Mouse (Mus musculus): Measurements from ENCODE around the gene Atp10a. TPM values are rescaled to one million over a fixed set of nuclear protein-coding genes. Genes with fewer than 3 reads are reported as not detected.

Gene Atp10a
- polyA plus RNA-seq, 1 experiment: 9.9 TPM

GRCm38 (mm10) chr7:58709306-58709705, 53.3 kb downstream of the Atp10a start:
- Histone ChIP-seq H3K4me3 (ENCODE audit: low read depth, low read length) (no peak overlapping the region), H3K36me3 (ENCODE audit: control insufficient read depth, insufficient read depth, low read length, poor library complexity, severe bottlenecking) (no peaks in the 10 kb centered on the region), H3K9ac (ENCODE audit: low read depth, poor library complexity, severe bottlenecking) (no peak overlapping the region), H3K27ac (ENCODE audit: insufficient read depth, low read length) (no peak overlapping the region), H3K27me3 (ENCODE audit: control insufficient read depth, insufficient read depth, low read length, poor library complexity, severe bottlenecking) (no peaks in the 10 kb centered on the region), H3K4me1 (ENCODE audit: control insufficient read depth, insufficient read depth, low read length) (no peaks in the 10 kb centered on the region), H3K9me3 (replicated peaks; ENCODE audit: control insufficient read depth, insufficient read depth, low read length, poor library complexity, severe bottlenecking) (no peaks in the 10 kb centered on the region)
- no peak for TF ChIP-seq CTCF (IDR thresholded peaks at IDR 0.05; ENCODE audit: low read depth, low read length)

DNA sequence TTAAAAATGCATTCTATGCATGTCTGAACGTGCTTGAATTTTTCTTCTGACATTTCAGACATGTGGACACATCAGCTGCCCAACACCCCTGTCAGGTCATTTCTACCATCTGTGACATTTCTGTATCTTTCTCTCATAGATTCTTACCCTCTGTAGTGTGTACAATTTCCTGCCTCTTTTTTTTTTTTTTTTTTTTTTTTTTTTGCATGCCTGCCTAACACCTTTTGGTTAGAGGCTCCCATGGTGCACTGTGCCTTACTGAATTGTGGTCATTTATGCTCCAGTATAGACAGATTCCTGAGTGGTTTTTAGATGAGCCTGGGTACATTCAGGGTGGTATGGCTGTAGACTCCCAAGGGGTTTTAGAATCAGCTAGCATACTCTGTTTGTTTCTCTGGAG, 54.3 kb downstream of the Atp10a start:
- H3K27me3 ChIP-seq (ENCODE audit: control insufficient read depth, insufficient read depth, low read length, poor library complexity, severe bottlenecking): no peaks in the 10 kb centered on the region
- no peak overlapping the region for H3K4me3 ChIP-seq (ENCODE audit: low read depth, low read length)
- H3K9me3 ChIP-seq (replicated peaks; ENCODE audit: control insufficient read depth, insufficient read depth, low read length, poor library complexity, severe bottlenecking): no peaks in the 10 kb centered on the region

DNA sequence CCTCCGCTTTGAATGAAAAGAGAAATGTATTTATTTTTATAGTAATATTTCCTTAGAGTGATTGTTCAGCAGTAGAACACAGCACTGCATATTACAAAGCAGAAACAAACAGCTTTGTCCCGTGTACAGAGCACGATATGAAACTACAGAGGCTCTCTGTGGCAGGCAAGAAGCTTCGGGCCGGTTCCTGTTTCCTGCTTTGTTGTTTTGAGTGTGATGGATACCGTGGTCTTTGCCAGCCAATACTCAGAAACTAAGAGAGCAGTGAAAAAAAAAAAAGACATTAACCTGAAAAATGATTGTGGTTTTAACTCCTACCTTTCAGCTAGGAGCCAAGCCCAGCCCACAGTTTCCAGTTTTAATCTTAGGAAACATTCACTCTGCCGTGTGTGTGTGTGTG, 55.8 kb downstream of the Atp10a start:
- Histone ChIP-seq H3K9me3 (replicated peaks; ENCODE audit: control insufficient read depth, insufficient read depth, low read length, poor library complexity, severe bottlenecking) (no peaks in the 10 kb centered on the region), H3K27ac (ENCODE audit: insufficient read depth, low read length) (no peak overlapping the region)

More for the DNA sequence above, 54.3 kb downstream of the Atp10a start:
- Histone ChIP-seq H3K27ac (ENCODE audit: insufficient read depth, low read length) (no peak overlapping the region), H3K4me1 (ENCODE audit: control insufficient read depth, insufficient read depth, low read length) (no peaks in the 10 kb centered on the region), H3K9ac (ENCODE audit: low read depth, poor library complexity, severe bottlenecking) (no peak overlapping the region), H3K36me3 (ENCODE audit: control insufficient read depth, insufficient read depth, low read length, poor library complexity, severe bottlenecking) (no peaks in the 10 kb centered on the region)
- no peak for TF ChIP-seq EP300 (IDR thresholded peaks at IDR 0.05; ENCODE audit: insufficient read depth, low read depth, low read length)
- no peak for TF ChIP-seq POLR2A (IDR thresholded peaks at IDR 0.05; ENCODE audit: insufficient read depth, low read length)
- TF ChIP-seq CTCF (IDR thresholded peaks at IDR 0.05; ENCODE audit: low read depth, low read length): no peak

GRCm38 (mm10) chr7:58715576-58716144, 59.7 kb downstream of the Atp10a start:
- Histone ChIP-seq H3K27ac (ENCODE audit: insufficient read depth, low read length) (no peak overlapping the region), H3K9ac (ENCODE audit: low read depth, poor library complexity, severe bottlenecking) (no peak overlapping the region), H3K4me3 (ENCODE audit: low read depth, low read length) (no peak overlapping the region), H3K36me3 (ENCODE audit: control insufficient read depth, insufficient read depth, low read length, poor library complexity, severe bottlenecking) (no peaks in the 10 kb centered on the region), H3K4me1 (ENCODE audit: control insufficient read depth, insufficient read depth, low read length) (no peaks in the 10 kb centered on the region), H3K9me3 (replicated peaks; ENCODE audit: control insufficient read depth, insufficient read depth, low read length, poor library complexity, severe bottlenecking) (no peaks in the 10 kb centered on the region), H3K27me3 (ENCODE audit: control insufficient read depth, insufficient read depth, low read length, poor library complexity, severe bottlenecking) (no peaks in the 10 kb centered on the region)
- TF ChIP-seq EP300 (IDR thresholded peaks at IDR 0.05; ENCODE audit: insufficient read depth, low read depth, low read length): no peak
- TF ChIP-seq CTCF (IDR thresholded peaks at IDR 0.05; ENCODE audit: low read depth, low read length): no peak
- no peak for TF ChIP-seq POLR2A (IDR thresholded peaks at IDR 0.05; ENCODE audit: insufficient read depth, low read length)

More for the DNA sequence above, 55.8 kb downstream of the Atp10a start:
- no peak overlapping the region for H3K9ac ChIP-seq (ENCODE audit: low read depth, poor library complexity, severe bottlenecking)
- no peaks in the 10 kb centered on the region for H3K4me1 ChIP-seq (ENCODE audit: control insufficient read depth, insufficient read depth, low read length)
- H3K36me3 ChIP-seq (ENCODE audit: control insufficient read depth, insufficient read depth, low read length, poor library complexity, severe bottlenecking): no peaks in the 10 kb centered on the region
- TF ChIP-seq POLR2A (IDR thresholded peaks at IDR 0.05; ENCODE audit: insufficient read depth, low read length): no peak
- no peak for TF ChIP-seq CTCF (IDR thresholded peaks at IDR 0.05; ENCODE audit: low read depth, low read length)
- no peak for TF ChIP-seq EP300 (IDR thresholded peaks at IDR 0.05; ENCODE audit: insufficient read depth, low read depth, low read length)
- H3K27me3 ChIP-seq (ENCODE audit: control insufficient read depth, insufficient read depth, low read length, poor library complexity, severe bottlenecking): no peaks in the 10 kb centered on the region
- H3K4me3 ChIP-seq (ENCODE audit: low read depth, low read length): no peak overlapping the region

GRCm38 (mm10) chr7:58716626-58717025, 60.7 kb downstream of the Atp10a start:
- H3K27ac ChIP-seq (ENCODE audit: insufficient read depth, low read length): no peak overlapping the region
- H3K27me3 ChIP-seq (ENCODE audit: control insufficient read depth, insufficient read depth, low read length, poor library complexity, severe bottlenecking): no peaks in the 10 kb centered on the region
- no peak overlapping the region for H3K9ac ChIP-seq (ENCODE audit: low read depth, poor library complexity, severe bottlenecking)
- H3K36me3 ChIP-seq (ENCODE audit: control insufficient read depth, insufficient read depth, low read length, poor library complexity, severe bottlenecking): no peaks in the 10 kb centered on the region
- no peaks in the 10 kb centered on the region for H3K9me3 ChIP-seq (replicated peaks; ENCODE audit: control insufficient read depth, insufficient read depth, low read length, poor library complexity, severe bottlenecking)
- no peak overlapping the region for H3K4me3 ChIP-seq (ENCODE audit: low read depth, low read length)
- TF ChIP-seq EP300 (IDR thresholded peaks at IDR 0.05; ENCODE audit: insufficient read depth, low read depth, low read length): no peak
- TF ChIP-seq CTCF (IDR thresholded peaks at IDR 0.05; ENCODE audit: low read depth, low read length): no peak
- TF ChIP-seq POLR2A (IDR thresholded peaks at IDR 0.05; ENCODE audit: insufficient read depth, low read length): no peak
- no peaks in the 10 kb centered on the region for H3K4me1 ChIP-seq (ENCODE audit: control insufficient read depth, insufficient read depth, low read length)

DNA sequence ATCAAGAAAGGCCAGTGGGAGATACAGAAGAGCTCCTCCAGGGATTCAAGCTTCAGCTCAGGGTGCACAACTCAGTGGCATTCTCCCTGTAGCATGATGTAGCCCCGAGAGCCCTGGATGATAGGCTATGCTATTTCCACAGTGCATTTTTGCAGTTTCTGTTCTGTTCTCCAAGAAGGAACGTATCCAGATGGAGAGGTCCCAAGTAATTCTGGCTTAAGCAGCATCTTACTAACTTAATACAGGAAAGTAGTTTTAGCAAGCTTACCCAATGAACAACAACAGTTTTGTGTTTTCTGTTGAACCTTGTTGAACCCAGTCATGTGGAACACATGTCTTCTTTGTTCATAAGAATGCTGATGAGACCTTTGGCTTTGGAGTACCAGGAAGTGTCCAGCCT, 62.6 kb downstream of the Atp10a start:
- H3K9ac ChIP-seq (ENCODE audit: low read depth, poor library complexity, severe bottlenecking): no peak overlapping the region
- H3K4me1 ChIP-seq (ENCODE audit: control insufficient read depth, insufficient read depth, low read length): no peaks in the 10 kb centered on the region
- H3K9me3 ChIP-seq (replicated peaks; ENCODE audit: control insufficient read depth, insufficient read depth, low read length, poor library complexity, severe bottlenecking): no peaks in the 10 kb centered on the region
- H3K36me3 ChIP-seq (ENCODE audit: control insufficient read depth, insufficient read depth, low read length, poor library complexity, severe bottlenecking): no peaks in the 10 kb centered on the region
- no peak overlapping the region for H3K4me3 ChIP-seq (ENCODE audit: low read depth, low read length)
- TF ChIP-seq EP300 (IDR thresholded peaks at IDR 0.05; ENCODE audit: insufficient read depth, low read depth, low read length) (no peak), CTCF (IDR thresholded peaks at IDR 0.05; ENCODE audit: low read depth, low read length) (no peak), POLR2A (IDR thresholded peaks at IDR 0.05; ENCODE audit: insufficient read depth, low read length) (no peak)
- H3K27me3 ChIP-seq (ENCODE audit: control insufficient read depth, insufficient read depth, low read length, poor library complexity, severe bottlenecking): no peaks in the 10 kb centered on the region
- no peak overlapping the region for H3K27ac ChIP-seq (ENCODE audit: insufficient read depth, low read length)

All from ES-Bruce4 (cell line).